Mouse (Mus musculus): ENCODE data around the gene Iqsec1.

- TF ChIP-seq CTCF (IDR thresholded peaks at IDR 0.05; ENCODE audit: low read depth) (no peak), EP300 (IDR thresholded peaks at IDR 0.05; ENCODE audit: low read depth) (no peak)
Observed at GRCm38 (mm10) chr6:90887024-90887775, 101.3 kb downstream of the Iqsec1 start.
